Mouse (Mus musculus) hindbrain, embryonic 14.5 days (tissue): ENCODE data around the gene Gm10642. TPM values are rescaled to one million over a fixed set of nuclear protein-coding genes. Genes with fewer than 3 reads are reported as not detected.

Experiments used
- ATAC-seq: fragments of 200-750 bp; cut with Nextera tagmentation; 2 replicates; pipeline ENCODE4 v1.8.0; 2017; ENCODE audit warnings: moderate number of reproducible peaks, mild to moderate bottlenecking, moderate TSS enrichment, moderate library complexity; ENCODE audit not compliant: low FRiP score
- DNase-seq: peaks from one replicate; pipeline ENCODE4 v3.0.0-alpha.2; 2015; ENCODE audit warnings: low spot score
- H3K27ac ChIP-seq: fragments of 300-500 bp; sonication (generic); 2 replicates; pipeline ENCODE4 v1.5.1; 2014; ENCODE audit warnings: mild to moderate bottlenecking, moderate library complexity
- H3K27me3 ChIP-seq: fragments of 300-500 bp; sonication (generic); 2 replicates; pipeline ENCODE4 v1.6.1; 2014; ENCODE audit warnings: mild to moderate bottlenecking, low read length, mixed read lengths; ENCODE audit not compliant: control insufficient read depth, insufficient read depth
- H3K36me3 ChIP-seq: fragments of 300-500 bp; sonication (generic); replicated peaks from 2 replicates; pipeline ENCODE4 v1.6.1; 2014; ENCODE audit not compliant: control insufficient read depth, insufficient read depth
- H3K4me1 ChIP-seq: fragments of 300-500 bp; sonication (generic); replicated peaks from 2 replicates; pipeline ENCODE4 v1.6.1; 2014; ENCODE audit warnings: antibody characterized with exemption, low read length, mixed read lengths; ENCODE audit not compliant: control insufficient read depth, insufficient read depth
- H3K4me2 ChIP-seq: fragments of 300-500 bp; sonication (generic); replicated peaks from 2 replicates; pipeline ENCODE4 v1.6.1; 2014; ENCODE audit warnings: mild to moderate bottlenecking, moderate library complexity
- H3K4me3 ChIP-seq: fragments of 300-500 bp; sonication (generic); replicated peaks from 2 replicates; pipeline ENCODE4 v1.5.1; 2014; ENCODE audit warnings: mild to moderate bottlenecking, low read length
- H3K9ac ChIP-seq: fragments of 300-500 bp; sonication (generic); 2 replicates; pipeline ENCODE4 v1.6.1; 2014
- H3K9me3 ChIP-seq: fragments of 300-500 bp; sonication (generic); 2 replicates; pipeline ENCODE4 v1.6.1; 2016; ENCODE audit warnings: low read length; ENCODE audit not compliant: control insufficient read depth
- WGBS: fragments of 180-500 bp; shearing (Covaris S2); extraction: QIAGEN DNeasy Blood & Tissue Kit; methylation state at CpG from one replicate; pipeline ENCODE4 v1.1.7; 2014; 5-methylcytosine and 5-hydroxymethylcytosine counted together
- polyA plus RNA-seq: library from polyadenylated mRNA; unstranded; fragments of >200 nt; fragmentation: Nextera tagmentation; extraction: Ambion mirVana; gene quantifications from 2 replicates; pipeline ENCODE4 v1.2.1, GENCODE M21; 2014

The Gm10642 gene
- polyA plus RNA-seq, 1 experiment from 2014 or later, result 1.0 TPM

DNA sequence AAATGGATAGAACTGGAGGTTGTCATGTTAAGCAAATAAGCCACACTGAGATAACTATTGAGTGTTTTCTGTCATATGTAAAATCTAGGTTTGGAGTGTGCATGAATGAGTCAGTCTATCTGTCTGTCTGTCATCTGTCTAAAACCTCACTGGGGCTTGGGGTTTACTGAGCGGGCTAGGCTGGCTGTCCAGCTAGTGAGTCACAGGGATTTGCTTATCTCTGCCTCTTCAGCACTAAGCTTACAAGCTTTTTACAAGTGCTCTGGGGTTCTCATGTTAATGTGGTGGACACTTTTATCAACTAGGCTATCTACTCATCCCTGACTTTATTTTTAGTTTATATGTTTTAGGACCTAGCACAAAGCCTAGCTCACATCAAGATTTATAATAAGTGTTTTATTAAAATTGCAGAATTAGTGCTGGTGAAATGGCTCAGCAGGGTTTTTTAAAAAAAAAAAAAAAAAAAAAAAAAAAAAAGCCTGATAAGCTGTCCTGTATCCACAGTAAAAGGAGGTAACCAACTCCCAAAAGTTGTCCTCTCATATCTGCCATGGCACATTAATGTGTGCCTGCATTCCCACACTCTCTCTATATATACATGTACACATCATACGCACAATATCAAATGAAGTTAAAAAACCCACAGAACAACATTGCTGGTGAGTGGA, 32.4 kb downstream of the Gm10642 start:
- Histone ChIP-seq H3K36me3 (no peaks in the 10 kb centered on the region), H3K27me3 (no peaks in the 10 kb centered on the region), H3K27ac (no peak overlapping the region), H3K4me1 (0 out of 2 replicates have a peak, but pooled peaks cover 2% of the 10 kb centered on the region), H3K9ac (no peak overlapping the region), H3K4me2 (no peak overlapping the region), H3K9me3 (no peaks in the 10 kb centered on the region), H3K4me3 (no peak overlapping the region)
- ATAC-seq (no peak), DNase-seq (no peak)
- 89% methylated on average over 2 of the region's 2 CpGs for WGBS

DNA sequence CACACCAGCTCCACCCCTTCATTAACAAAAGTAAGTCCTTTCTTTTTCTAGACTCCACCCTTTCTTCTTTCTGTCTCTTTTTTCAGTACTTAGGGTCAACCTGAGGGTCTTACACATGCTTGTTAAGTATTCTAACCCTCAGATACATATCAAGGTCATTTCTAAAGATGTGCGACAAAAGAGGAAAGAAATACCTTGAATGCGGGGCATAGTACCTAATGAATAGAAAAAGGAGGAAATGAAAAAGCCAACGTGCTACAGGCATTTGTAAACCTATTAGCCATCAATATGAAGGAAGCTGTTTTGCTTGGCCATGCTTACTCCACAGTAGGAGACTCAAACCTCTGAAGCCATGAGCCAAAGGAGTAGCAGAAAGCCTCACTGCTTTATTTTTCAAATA, 33.9 kb downstream of the Gm10642 start:
- Histone ChIP-seq H3K9me3 (no peaks in the 10 kb centered on the region), H3K4me2 (no peak overlapping the region), H3K4me3 (no peak overlapping the region), H3K27ac (no peak overlapping the region), H3K36me3 (no peaks in the 10 kb centered on the region), H3K9ac (no peak overlapping the region), H3K27me3 (no peaks in the 10 kb centered on the region), H3K4me1 (no peaks in the 10 kb centered on the region)
- ATAC-seq (no peak), DNase-seq (no peak)
- 73% methylated on average over 3 of the region's 3 CpGs for WGBS

DNA sequence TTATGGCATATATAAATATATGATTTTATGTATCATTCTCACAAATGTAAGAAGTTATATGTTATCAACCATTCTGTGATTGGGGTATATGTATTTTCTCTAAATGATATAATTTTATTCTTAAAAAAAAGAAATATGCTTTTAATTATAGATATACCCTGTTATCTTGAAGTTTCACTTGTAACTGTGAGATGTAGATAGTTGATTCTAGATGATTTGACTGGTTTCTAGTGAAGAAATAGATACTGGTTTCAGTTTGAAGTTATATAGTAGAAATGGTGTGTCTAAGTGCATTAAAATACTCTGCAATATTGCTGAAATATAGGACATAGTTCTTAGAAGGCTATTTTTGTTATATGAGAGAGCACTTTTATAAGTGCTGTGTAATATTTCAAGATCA, 34.5 kb downstream of the Gm10642 start:
- Histone ChIP-seq H3K36me3 (no peaks in the 10 kb centered on the region), H3K9ac (no peak overlapping the region), H3K27me3 (no peaks in the 10 kb centered on the region), H3K4me2 (no peak overlapping the region), H3K9me3 (no peaks in the 10 kb centered on the region), H3K4me3 (no peak overlapping the region), H3K27ac (no peak overlapping the region), H3K4me1 (no peaks in the 10 kb centered on the region)
- DNase-seq (no peak), ATAC-seq (no peak)

DNA sequence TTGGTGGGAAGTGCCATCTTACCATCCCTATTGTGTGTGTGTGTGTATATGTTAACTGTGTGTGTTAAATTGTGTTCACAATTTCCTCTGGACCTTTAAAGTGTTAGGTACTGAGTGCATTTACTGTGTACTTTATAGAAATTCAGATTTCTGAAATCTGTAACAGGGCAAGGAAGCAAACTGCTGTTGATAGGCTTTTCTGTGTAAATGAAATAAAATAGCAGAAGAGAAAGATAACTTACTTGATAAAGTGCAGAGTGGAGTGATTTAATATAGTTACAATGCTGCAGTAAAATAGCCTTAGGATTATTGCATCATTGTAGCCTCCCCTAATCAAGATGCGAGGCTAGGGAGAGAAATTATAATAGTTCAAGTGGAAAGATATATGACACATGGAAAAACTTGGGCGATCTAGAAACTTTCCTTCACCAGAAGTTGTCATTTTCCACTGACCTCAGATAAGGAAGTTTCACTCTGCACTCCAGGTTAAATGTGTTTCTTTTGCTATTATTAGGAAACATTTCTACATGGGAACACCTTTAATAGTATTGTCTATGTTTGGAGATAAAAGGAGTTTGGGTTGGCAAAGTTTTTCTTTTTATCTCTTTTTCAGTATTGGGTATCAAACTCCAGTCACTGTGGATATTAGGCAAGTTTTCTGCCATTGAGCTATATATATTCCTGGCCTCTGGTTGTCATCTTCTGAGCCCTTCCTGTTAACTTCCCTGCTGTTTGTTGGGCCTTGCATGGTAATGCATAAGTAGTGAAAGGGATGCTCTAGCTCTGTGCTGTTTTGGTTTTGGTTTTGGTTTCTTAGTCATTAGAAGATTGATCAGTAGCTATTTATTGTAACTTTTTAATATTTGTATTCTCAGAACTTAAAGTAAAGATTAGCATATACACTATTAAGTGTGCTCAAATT, 36.0 kb downstream of the Gm10642 start:
- DNase-seq (no peak), ATAC-seq (no peak)
- H3K4me1 ChIP-seq, result no peaks in the 10 kb centered on the region
- H3K9me3 ChIP-seq, result no peaks in the 10 kb centered on the region
- WGBS, result 81% methylated on average over 2 of the region's 2 CpGs
- H3K4me3 ChIP-seq, result no peak overlapping the region
- no peaks in the 10 kb centered on the region for H3K36me3 ChIP-seq
- no peaks in the 10 kb centered on the region for H3K27me3 ChIP-seq
- no peak overlapping the region for H3K9ac ChIP-seq
- H3K27ac ChIP-seq, result no peak overlapping the region
- H3K4me2 ChIP-seq, result no peak overlapping the region

DNA sequence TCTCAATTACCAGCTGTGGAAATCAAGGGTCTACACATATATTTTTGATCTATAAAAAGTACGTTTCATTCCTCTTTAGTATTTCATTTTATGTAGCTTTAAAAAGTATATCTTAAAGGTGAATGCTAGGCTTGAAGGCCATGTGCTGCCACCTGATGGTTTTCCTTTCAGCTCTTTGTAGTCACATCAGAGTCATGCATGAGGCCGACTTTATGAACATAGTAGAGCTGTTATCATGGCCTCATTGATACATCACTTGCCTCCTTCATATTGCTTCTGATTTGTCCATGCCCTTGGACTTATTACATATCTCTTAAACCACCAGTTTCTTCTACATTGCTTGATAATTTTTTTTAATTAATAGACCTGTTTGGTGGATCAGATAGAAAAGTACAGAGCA, 39.7 kb downstream of the Gm10642 start:
- ATAC-seq (no peak), DNase-seq (no peak)
- H3K4me1 ChIP-seq, result no peaks in the 10 kb centered on the region
- no peaks in the 10 kb centered on the region for H3K9me3 ChIP-seq
- WGBS, result 90% methylated on average over 2 of the region's 2 CpGs
- H3K4me2 ChIP-seq, result no peak overlapping the region
- H3K27me3 ChIP-seq, result no peaks in the 10 kb centered on the region
- no peaks in the 10 kb centered on the region for H3K36me3 ChIP-seq
- no peak overlapping the region for H3K27ac ChIP-seq
- no peak overlapping the region for H3K4me3 ChIP-seq
- H3K9ac ChIP-seq, result no peak overlapping the region

GRCm38 (mm10) chr9:70698090-70698489, 42.0 kb downstream of the Gm10642 start:
- H3K27ac ChIP-seq, result no peak overlapping the region
- no peak overlapping the region for H3K4me2 ChIP-seq
- H3K9me3 ChIP-seq, result no peaks in the 10 kb centered on the region
- no peak overlapping the region for H3K4me3 ChIP-seq
- 85% methylated on average over 1 of the region's 1 CpGs for WGBS
- H3K4me1 ChIP-seq, result no peaks in the 10 kb centered on the region
- H3K36me3 ChIP-seq, result no peaks in the 10 kb centered on the region
- DNase-seq (no peak), ATAC-seq (no peak)
- no peak overlapping the region for H3K9ac ChIP-seq
- no peaks in the 10 kb centered on the region for H3K27me3 ChIP-seq

DNA sequence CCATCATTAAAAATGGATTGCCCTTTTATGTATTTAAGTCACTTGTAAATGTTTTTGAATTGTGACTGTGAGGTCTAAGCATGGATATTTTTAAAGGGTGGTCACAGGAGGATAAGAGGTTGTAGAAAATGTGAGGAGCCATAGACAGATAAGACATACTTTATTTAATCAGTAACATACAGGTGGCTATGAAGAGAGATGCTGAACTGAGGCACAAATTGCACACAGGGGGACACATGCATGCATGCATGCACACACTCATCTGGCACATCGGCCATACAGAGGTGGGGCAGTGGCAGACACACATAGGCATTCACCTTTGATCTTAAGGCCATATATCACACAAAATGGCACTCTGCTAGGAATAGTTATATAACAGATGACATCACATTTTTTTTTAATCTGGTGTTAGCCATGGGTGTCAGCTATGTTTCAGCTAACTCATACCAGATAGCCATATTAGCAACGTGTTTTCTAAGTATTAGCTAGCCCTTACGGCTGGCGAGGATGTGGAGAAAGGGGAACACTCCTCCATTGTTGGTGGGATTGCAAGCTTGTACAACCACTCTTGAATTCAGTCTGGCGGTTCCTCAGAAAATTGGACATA, 47.6 kb downstream of the Gm10642 start:
- Histone ChIP-seq H3K4me2 (no peak overlapping the region), H3K9ac (no peak overlapping the region), H3K4me3 (no peak overlapping the region), H3K27ac (no peak overlapping the region), H3K9me3 (no peaks in the 10 kb centered on the region), H3K27me3 (no peaks in the 10 kb centered on the region), H3K36me3 (peaks cover 9% of the 10 kb centered on the region; the same call in 1 of the 2 replicates), H3K4me1 (no peaks in the 10 kb centered on the region)
- WGBS, result 96% methylated on average over 5 of the region's 5 CpGs
- no peak for ATAC-seq
- no peak for DNase-seq

DNA sequence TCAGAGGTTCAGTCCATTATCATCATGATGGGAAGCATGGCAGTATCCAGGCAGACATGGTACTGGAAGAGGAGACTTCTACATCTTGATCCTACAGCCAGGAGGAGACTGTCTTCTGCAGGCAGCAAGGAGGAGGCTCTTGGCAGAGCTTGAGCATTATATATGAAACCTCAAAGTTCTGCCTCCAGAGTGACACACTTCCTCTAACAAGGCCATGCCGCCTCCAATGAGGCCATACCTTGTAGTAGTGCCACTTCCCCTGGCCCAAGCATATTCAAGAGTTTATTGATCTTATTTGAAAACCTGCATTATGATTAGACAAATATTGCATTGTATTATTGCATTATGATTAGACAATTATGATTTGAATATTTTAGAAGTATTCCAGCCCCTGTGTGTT, 50.4 kb downstream of the Gm10642 start:
- Histone ChIP-seq H3K9ac (no peak overlapping the region), H3K4me2 (no peak overlapping the region), H3K4me1 (no peaks in the 10 kb centered on the region), H3K27ac (no peak overlapping the region), H3K36me3 (peaks cover 9% of the 10 kb centered on the region; the same call in 1 of the 2 replicates), H3K4me3 (no peak overlapping the region), H3K27me3 (no peaks in the 10 kb centered on the region), H3K9me3 (no peaks in the 10 kb centered on the region)
- no peak for ATAC-seq
- no peak for DNase-seq
- 94% methylated on average over 1 of the region's 1 CpGs for WGBS
